Mouse (Mus musculus) urinary bladder, postnatal 36 days (tissue): ENCODE measurements around the gene Mepce.
"Not testable (repeated sequence)": the region's sequence is repeated elsewhere in the genome, so short reads cannot be mapped to it uniquely, and the experiment has no call there.

ENCODE experiments used
- DNase-seq, 2 experiments: peaks; one replicate each; pipeline ENCODE4 v3.0.0; 2022; ENCODE audit warnings: low spot score in 2 of 2, mixed read lengths in 1 of 2

Gene Mepce

DNA sequence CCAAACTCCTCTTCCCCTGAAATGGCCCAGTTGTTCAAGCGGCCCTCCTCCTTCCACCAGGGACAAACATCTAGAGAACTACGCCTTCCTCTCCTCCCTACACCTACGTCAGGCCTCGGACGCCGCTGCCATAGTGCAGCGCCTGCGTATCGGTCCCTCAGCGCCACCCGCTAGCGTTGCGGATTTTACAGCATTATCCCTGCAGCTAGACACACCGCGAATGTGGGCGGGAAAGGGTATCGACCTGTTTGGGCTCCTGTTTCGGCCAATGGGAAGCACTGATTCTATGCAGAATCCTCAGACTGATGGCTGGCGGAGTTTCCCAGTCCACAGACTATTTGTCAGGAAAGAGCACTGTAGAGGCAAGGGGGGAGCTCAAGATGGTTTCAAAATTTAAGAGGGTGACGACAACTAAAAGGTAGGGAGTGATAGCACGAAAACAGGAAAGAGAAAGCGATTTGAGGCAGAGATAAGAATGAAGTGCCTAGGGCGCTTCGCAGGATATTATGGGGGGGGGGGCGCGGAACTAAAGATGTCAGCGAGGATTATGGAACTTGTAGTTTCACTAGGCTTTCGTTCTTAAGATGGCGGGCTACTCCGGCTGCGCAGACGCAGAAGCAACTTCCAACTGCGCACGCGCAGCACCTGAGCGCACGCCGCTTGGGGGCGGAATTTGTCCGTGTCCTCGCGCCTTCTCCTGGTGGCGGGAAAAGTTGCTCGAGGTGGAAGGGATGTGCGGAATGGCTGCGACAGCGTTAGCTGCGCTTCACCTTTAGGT lies at the start of gene Mepce, which contains the start of gene Zcwpw1:
Gene Mepce, minus strand, starts transcription at position 505 of the 778 bp plus-strand sequence.
Gene Zcwpw1, plus strand, starts transcription at position 648 of the 778 bp plus-strand sequence.
- peak; percentile 94 to 95 for DNase-seq

DNA sequence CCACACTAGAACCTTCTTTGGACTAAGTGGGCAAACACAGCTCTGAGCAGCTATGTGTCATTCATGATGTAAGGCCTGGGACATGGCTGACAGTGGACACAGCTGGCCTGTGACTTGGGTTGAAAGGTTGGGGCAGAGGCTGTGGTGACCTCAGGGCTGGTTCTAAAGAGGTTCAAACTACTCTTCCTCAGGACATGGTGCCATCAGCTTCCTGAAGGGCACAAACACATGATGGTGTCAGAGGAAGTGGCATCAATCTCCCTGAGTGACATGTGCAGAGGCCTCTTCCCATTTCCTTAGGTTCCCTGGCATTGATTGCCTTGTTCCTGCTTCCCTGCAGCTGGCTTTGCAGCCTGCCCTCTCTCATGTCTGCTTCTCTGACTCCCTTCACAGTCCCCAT lies 49.7 kb upstream of the Mepce start:
- DNase-seq, result not testable (repeated sequence)

DNA sequence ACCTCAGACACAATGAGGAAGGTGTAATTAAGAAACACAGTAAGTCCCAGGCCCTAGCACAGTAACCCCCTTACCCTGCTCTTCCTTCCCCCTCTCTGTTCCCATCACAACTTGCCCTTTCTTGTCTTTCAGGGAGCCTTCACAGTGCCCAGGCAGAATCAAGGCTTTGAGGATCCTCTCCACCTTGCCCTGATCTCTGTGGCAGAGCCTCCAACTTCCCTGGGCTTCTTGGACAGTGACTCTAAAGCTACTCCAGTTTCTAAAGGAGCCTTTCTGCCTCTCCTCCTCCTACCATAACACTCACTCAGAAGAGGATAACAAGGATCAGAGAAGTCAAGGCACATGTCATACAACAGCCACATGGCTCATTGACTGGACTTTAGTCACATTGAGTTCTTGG lies 49.2 kb upstream of the Mepce start:
- DNase-seq, result no peak

DNA sequence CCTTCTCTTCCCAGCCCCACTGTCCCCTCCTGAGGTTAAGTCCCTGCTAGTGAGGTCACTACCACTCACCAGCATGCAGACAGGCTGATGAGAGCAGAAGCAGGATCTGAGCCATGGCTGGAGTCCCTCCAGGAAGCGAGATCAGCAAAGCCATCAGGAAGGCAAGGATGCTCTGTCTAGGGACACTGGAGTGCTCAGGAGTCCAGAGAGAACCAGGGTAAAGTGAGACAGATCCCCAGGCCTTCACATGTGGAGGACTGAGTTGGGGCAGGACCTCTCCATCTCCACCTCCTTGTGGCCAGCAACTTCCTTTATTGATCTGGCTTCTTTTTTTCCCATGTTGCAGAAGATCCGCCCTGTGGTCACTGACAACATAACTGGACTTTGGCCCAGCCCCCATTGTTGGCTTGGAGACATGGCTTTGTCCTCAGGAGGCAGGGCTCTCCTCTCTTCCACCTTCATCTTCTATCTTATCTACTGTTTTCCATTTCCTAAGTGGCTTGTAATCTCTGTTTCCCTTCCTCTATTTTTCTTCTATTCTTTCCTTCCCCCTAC lies 48.6 kb upstream of the Mepce start, which contains the start of gene Pilra:
Gene Pilra, minus strand, starts transcription at position 316 of the 555 bp plus-strand sequence.
- not testable (repeated sequence) for DNase-seq

DNA sequence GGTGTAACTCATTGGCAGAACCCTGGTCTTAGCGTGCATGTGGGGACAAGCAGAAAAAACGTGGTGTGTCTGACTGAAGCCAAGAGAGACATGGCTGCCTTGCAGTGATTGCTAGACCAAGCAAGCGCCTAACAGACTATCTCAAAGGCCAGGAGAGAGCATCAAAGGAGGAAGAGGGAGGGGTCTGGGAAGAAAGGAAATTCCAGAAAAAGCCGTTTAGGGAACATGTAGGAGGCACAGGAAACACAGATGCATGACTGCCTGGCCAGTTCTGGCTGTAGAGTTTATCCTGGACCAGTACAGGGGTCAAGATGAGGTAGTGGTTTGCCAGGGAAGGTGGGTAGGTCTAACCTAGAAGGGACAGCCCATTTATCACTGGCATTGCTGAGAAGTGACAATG lies 46.0 kb upstream of the Mepce start:
- no peak for DNase-seq

DNA sequence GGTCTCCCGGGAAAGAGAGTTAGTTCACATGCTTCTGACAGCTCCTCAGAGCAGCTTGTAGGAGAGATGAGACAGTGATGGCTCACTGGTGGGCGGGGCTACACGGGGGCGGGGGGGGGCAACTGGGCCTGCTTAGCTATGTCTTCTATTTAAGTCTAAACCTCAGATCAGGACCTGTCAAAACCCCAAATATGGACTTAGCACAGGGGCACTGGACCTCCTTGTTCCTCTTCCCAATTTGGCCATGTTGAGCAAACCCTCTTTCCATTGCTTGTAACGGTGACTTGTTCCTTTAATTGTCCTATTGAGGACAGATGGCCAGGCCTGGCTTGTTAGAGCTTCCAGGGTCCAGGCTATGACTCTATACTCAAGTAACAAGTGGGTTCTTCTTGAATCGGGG lies 44.1 kb upstream of the Mepce start:
- no peak for DNase-seq

DNA sequence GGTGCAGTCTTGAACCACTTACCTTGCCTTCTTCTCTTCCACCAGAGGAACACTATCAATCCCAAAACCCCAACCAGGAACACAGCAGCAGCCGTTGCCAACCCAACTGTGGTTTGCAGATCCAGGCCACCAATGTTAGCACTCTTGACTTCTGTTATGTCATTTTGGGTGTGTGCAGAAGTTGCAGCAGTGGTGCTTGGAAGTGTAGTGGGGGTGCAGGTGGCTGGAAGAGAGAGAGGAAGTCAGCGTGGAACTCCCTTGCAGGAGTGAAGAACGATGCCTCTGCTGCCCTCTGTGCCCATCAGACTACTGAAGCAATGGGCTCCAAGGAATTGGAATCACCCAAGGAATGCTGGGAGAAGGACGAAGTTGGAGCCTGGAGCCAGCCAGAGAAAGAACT lies 43.7 kb upstream of the Mepce start:
- DNase-seq, result no peak

DNA sequence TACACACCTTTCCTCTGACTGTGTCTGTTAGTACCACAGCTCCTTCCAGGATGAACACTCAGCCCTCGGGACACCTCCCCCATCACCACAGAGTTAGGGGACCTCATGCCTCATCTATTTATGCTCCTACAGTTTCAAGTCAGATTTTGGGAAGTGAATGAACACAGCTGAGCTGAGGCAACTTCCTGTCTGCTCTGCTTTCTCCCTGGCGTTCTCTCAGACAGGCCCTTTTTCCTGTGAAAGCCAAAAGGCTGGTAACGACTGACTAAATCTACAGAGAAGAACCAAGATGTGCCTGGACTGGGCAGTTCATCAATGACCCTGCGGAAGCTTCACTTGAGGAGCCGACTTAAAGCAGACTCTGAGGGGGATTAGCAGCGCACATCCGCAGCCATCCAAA lies 42.8 kb upstream of the Mepce start:
- DNase-seq, result no peak

DNA sequence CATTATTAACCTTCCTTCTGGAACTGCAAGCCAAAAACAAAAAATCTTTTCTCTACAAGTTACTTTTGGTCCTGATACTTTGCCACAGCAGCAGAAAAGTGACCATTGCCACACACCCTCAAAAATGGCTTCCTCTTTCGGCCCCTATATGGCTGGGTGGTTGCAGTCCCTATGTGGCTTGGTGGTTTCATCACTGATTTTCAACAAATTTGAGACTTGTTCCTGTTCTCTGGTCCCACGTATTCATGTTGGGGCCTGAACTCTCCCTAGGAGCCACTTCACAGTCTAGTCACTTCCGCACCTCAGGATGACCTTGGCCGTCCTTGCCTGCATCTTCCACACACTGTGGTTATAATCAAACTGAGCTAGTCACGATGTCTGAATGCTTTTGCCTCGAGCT lies 41.2 kb upstream of the Mepce start:
- DNase-seq, result no peak

DNA sequence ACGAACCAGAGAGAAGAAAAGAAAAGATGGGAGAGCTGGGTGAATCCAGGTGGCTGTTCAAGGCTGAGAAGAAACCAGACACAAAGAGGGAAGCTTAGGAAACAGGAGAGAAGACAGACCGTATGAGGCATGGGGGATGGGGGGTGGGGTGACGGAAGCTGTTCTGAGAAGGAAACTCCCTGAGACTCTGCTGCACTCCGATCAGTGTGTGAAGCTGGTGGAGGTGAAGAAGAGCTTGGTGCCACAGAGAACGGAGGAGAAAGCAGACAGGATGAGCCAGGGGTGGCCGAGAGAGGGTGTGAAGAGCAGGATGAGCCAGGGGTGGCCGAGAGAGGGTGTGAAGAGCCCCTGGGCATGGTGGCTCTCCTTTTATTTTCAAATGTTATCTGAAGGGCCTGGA lies 39.0 kb upstream of the Mepce start:
- no peak for DNase-seq

DNA sequence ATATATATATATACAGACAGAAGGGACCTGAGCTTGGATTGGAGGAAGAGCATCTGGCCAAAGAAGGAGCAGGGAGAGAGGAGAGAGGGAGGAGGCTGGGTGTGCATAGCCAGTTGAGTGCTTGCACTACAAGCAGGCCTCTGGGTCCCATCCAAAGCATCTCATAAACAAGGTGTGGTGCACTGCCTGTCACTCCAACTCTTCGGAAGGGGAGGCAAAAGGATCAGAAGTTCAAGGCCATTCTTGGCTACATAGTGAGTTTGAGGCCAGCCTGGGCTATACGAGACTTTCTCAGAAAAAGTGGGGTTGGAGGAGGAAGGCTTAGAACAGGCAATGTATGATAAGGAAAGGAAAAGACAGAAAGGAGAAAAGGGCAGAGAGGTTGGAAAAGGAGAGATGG lies 38.5 kb upstream of the Mepce start:
- DNase-seq, result no peak

DNA sequence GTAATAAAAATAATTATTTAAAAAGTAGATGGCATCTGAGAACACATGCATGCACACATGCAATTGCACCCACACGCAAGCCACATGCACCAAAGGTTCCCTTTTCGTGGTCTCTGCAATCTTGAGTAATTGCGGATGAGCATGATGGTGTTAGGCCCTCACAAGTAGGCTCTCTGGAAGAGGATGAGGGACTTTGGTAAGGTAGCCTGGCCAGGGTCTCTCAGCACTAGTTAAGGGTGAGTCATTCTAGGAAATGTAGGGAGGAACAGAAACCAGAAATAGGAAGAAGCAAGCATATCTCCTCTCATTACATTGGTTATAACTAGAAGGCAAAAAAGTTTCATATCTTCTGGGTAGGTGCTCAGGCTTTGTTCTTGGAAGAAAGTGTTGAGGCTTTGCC lies 37.6 kb upstream of the Mepce start:
- no peak for DNase-seq

DNA sequence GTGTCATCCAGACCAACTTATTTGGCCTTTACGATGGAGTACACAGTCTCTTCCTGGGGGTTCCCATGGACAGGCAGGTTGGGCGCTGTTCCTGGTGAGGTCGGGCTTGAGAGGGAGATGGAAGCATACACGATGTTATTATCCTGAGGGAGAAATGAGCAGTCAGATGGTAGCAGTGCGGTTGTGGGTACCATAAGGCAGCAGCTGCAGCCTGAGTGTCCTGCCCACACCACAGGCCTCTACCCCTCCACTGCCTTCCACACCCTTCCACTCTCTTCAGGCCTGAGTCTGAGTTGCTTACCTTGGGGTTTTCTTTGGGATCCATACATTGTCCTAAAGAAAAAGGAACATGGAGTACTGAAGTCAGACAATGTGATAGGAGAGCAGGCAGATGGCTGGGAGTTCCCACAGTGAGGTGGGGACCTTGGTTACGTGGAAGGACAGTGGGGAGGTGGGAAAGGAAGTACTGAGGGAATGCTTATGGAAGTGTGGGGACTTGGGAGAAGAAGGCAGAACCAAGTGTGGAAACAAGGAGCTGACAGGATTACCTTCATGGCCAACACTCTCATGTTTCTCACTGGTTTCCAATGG lies 36.1 kb upstream of the Mepce start:
- no peak for DNase-seq

DNA sequence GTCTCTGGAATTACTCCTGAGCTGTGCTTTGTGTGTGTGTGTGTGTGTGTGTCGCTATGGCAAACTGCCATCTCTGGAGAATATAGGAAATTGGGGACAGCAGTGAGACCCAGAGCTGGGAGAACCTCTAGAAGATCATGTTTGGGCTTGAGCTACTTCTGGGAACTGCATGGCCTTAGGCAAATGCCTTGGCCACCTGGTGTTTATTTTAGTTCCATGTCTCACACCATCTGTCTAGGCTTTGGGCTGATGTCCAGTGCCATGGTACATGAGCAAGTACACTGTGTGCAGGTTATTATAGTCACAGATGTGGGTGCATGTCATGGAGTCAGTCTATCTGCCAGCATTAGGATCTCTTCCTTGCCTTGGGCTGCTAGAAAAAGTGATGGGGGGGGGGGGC lies 35.1 kb upstream of the Mepce start:
- DNase-seq, result no peak

DNA sequence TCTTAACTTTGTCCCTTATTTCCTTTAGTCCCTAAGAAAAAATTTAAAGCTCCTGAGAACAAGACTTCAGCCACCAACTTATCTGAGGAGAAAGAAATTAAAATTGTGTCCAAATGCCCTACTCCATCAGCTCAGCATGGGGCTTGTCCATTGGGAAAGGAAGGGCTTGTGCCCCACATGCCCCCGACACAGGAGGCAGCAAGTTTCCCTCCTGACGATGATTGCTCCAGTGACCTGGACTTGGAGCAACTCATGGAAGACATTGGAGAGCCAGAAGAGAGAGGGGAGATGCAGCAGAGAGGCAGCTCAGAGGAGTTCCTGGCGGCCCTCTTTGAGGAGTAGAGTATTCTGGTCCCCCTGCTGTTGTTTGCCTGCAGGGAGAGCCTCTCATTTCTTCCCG lies 34.7 kb upstream of the Mepce start:
- DNase-seq, result no peak

DNA sequence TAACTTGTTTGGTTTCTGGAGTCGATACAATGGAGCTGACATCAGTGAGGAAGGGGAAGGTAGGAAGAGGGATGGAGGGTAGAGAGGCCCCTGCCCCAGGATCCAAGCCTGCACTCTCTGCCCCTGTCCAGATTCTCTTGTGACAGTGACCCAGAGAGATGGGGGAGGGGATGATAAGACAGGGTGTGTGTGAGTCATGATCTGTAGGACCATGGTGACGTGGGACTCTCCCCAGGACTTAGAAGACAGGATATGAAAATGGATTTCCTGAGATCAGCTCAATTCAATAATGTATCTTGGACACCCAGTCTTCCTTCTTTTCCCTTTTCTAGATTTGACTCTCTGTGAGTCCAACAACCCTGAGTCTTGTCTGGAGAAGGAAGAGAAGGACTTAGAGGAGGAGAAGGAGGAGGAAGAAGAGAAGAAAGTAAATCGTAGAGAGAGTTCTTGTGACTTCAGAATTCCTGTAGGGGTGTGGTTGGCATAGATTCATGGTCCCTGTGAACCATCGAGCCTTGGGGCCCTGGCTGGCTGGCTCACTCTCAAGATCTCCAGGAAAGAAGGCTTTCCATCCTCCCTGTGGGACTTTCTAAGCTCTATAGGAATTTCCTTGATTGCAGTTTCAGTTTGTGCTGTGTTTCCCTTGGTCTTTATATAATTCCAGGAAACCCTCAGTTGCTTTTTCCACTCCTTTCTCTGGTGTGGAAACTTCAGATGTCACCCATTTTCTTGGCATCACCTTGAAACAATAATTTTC lies 30.2 kb upstream of the Mepce start:
- no peak for DNase-seq

DNA sequence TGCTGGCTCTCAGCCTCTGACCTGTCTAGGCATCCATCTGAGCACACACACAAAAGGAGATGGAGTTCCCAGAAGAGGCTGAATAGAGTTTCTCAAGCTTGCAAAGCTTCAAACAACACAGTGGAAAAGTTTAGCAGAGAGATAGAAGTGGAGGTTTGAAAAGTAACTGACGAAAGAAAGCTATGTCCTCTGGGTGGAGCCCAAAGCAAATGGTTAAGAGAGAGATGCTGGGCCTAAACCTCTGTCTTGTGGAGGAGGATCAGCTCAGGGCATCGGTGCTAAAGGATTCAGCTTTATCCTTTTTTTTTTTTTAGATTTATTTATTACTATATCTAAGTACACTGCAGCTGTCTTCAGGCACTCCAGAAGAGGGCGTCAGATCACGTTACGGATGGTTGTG lies 20.9 kb upstream of the Mepce start:
- no peak for DNase-seq

DNA sequence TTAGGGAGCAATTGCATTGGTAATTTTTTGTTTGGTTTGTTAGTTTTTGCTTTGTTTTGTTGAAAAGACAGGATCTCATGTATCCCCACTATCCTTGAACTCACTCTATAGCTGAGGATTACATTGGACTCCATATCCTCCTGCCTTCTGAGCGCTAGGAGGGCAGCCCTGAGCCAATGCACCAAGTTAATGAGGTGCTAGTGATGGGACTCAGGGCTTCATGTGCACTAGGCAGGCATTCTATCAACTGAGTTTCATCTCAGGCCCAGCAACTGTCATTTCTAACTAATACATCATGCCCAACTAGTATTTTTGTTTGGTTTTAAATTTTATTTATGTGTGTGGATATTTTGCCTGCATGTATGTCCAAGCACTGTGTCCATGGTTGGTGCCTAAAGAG lies 18.7 kb upstream of the Mepce start:
- DNase-seq, result no peak

DNA sequence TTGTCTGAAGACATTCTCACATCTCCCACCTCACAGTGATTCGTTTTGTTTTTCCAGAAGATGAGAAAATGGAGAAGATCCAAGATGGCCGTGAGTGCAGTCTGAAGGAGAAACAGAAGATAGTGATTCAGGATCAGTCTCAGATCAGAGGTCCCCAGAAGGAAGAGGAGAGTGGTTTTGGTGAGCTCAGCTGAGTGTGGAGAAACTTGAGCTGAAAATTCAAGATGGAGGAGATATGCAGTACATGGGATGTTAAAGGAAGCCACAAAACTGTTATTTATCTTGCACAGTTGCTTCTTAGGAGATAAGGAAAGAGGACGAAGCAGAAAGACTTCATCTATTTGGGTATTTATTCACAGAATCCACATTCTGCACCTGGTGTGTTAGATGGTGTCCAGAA lies 13.5 kb upstream of the Mepce start:
- no peak for DNase-seq

DNA sequence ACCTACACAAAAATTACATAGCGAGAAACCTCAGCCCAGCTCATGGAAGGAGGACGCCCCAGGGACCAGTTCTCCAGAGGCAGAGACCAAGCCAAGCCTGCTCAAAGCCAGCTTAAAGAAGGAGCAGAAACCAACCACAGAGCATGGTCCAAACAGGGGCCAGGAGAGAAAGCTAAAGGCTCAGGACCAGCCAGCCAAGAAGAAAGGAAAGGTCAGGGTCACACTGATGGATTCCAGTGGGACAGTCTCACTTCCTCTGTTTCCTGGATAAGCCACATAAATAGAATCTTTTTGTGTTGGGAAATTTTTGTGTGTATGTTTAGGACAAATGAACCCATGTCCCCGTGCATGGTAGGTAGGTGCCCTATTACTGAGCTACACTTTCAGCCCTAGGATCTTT lies 9.2 kb upstream of the Mepce start:
- no peak for DNase-seq

DNA sequence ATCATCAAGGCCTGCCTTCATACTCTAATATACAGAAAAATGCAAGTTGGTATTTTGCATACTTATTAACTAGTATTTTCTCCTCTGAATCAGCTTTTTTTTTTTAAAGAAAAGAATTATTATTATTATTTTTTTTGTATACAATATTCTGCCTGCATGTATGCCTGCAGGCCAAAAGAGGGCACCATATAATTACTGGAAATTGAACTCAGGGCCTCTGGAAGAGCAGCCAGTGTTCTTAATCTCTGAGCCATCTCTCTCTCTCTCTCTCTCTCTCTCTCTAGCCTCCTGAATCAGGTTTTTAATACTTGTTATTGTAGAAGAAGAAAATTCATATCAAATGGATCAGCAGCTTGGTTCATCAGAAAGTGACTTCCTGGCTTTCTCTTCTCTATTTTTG lies 4.1 kb upstream of the Mepce start:
- DNase-seq, result no peak

DNA sequence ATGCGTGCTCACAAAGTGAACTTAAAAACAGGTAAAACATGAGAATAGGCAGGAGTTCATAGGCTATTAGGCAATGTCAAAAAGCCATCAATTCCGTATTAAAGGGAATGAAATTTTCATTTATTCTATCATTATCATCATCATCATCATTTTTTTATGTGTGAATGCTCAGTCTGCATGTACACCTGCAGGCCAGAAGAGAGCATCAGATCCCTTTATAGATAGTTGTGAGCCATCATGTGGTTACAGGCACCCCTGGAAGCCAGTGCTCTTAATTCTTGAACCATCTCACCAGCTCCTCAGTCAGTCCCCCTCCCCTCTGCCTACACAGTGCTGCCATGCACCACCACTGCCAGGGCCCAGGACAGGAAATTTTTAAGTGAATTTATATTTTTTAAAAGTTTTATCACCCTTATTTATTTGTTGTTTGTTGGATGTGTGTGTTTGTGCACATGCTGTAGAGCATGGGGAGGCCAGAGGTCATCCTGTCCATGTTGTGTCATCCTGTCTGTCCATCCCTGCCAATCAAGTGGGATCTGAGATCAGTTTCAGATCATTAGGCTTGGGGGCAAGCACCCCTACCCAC lies 1.6 kb upstream of the Mepce start:
- no peak for DNase-seq
